19 mouse cellular contexts compared by ENCODE assay signal in the genomic region with DNA sequence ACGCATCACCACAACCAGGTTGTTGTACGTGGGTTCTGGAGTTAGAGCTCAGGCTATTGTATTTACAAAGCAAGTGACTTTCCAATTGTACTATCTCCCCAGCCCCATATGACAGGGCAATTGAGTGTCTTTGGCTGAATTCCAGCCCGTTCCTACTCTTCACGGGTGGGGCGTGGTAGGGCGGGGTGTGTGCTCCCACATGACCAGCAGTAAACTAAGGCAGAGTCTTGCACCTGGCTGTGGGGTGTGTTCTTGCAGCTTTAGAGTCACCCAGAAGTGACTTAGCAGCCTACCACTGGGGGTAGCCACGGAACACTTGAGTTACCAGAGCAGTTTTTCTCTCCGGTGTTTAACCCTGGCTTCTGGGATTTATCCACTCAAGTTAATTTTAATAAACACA. TPM values are rescaled to one million over a fixed set of nuclear protein-coding genes. Genes with fewer than 3 reads are reported as not detected.
A peak's percentile ranks its signal among the peaks of the same experiment; 100 is the strongest.
DNase-seq lines count a peak whose midpoint lies in the region; ATAC-seq and TF ChIP-seq lines count a peak whose summit lies in the region.
"Had no signal": no experiment of that assay in that cellular context is flagged by ENCODE, and none has a peak within 500 bp of the region (broad histone marks: within the 10 kb centered on the region; RNA-seq: fewer than 3 reads in every experiment).

No protein-coding gene starts in this region.

- 73% methylated on average over 8 of the region's 8 CpGs for WGBS in embryonic facial prominence, embryonic 13.5 days
- 89% methylated on average over 8 of the region's 8 CpGs for WGBS in embryonic facial prominence, embryonic 10.5 days
- 33% methylated on average over 8 of the region's 8 CpGs for WGBS in intestine, postnatal 0 days
- WGBS in stomach, embryonic 16.5 days = 55% methylated on average over 8 of the region's 8 CpGs

- no peak for DNase-seq in embryonic facial prominence, embryonic 10.5 days (ENCODE audit: low spot score)
- peak; percentile 36 for DNase-seq in spleen, adult 12 weeks (ENCODE audit: low spot score)
- DNase-seq in spleen, postnatal 14 days (ENCODE audit: low spot score in 2 of 2) = no peak
- DNase-seq in adrenal gland, postnatal 25 days = no peak
- no peak for DNase-seq in left cerebral cortex, adult 18-20 months (ENCODE audit: low spot score in 2 of 2)
- DNase-seq: adrenal gland, postnatal 36 days; cerebellum, adult 11 months; gastrocnemius, postnatal 36 days; left cerebral cortex, postnatal 4 days; lung, postnatal 14 days; midbrain, embryonic 14.5 days; right cerebral cortex, postnatal 25 days; thymus, postnatal 4 days had no signal

- H3K4me1 ChIP-seq in embryonic facial prominence, embryonic 13.5 days = peaks cover 44% of the 10 kb centered on the region
- peaks cover 25% of the 10 kb centered on the region for H3K4me1 ChIP-seq in embryonic facial prominence, embryonic 10.5 days
- 0 out of 2 replicates have a peak, but pooled peaks cover 13% of the 10 kb centered on the region for H3K4me1 ChIP-seq in intestine, postnatal 0 days (replicated peaks; ENCODE audit: control insufficient read depth, insufficient read depth, low read length)
- peaks cover 42% of the 10 kb centered on the region for H3K4me1 ChIP-seq in stomach, embryonic 16.5 days (ENCODE audit: control insufficient read depth, insufficient read depth, low read length)

- H3K9me3 ChIP-seq in embryonic facial prominence, embryonic 13.5 days = no peaks in the 10 kb centered on the region
- no peaks in the 10 kb centered on the region for H3K9me3 ChIP-seq in embryonic facial prominence, embryonic 10.5 days
- no peaks in the 10 kb centered on the region for H3K9me3 ChIP-seq in intestine, postnatal 0 days (ENCODE audit: control insufficient read depth)
- H3K9me3 ChIP-seq in stomach, embryonic 16.5 days (replicated peaks; ENCODE audit: control insufficient read depth, low read length) = no peaks in the 10 kb centered on the region
- H3K9me3 ChIP-seq: heart, embryonic 13.5 days; hindbrain, embryonic 10.5 days had no signal

- 0 out of 2 replicates have a peak overlapping the region, but pooled peaks have one; percentile 8 for H3K9ac ChIP-seq in embryonic facial prominence, embryonic 13.5 days
- 0 out of 2 replicates have a peak overlapping the region, but pooled peaks have one; percentile 17 for H3K9ac ChIP-seq in intestine, postnatal 0 days (ENCODE audit: low read depth, low read length)
- no peak overlapping the region for H3K9ac ChIP-seq in stomach, embryonic 16.5 days (ENCODE audit: low read length)
- H3K9ac ChIP-seq: heart, embryonic 13.5 days had no signal

- peak; percentile 55 for TF ChIP-seq CTCF in intestine, postnatal 0 days (IDR thresholded peaks at IDR 0.05; ENCODE audit: low read depth)

- ATAC-seq in embryonic facial prominence, embryonic 13.5 days (ENCODE audit: insufficient number of reproducible peaks, insufficient read depth, low FRiP score, low TSS enrichment, low read depth) = no peak
- ATAC-seq in intestine, postnatal 0 days = peak; percentile 63
- peak; percentile 41; the same call in 1 of the 2 replicates for ATAC-seq in stomach, embryonic 16.5 days (ENCODE audit: insufficient read depth, low FRiP score)

- no peak overlapping the region for H3K4me2 ChIP-seq in embryonic facial prominence, embryonic 13.5 days
- peak overlapping the region; percentile 54 for H3K4me2 ChIP-seq in intestine, postnatal 0 days (replicated peaks; ENCODE audit: low read depth)
- peak overlapping the region; percentile 28 for H3K4me2 ChIP-seq in stomach, embryonic 16.5 days (ENCODE audit: low read depth, low read length)
- H3K4me2 ChIP-seq: heart, embryonic 13.5 days had no signal

- peaks cover 47% of the 10 kb centered on the region for H3K36me3 ChIP-seq in embryonic facial prominence, embryonic 13.5 days
- H3K36me3 ChIP-seq in embryonic facial prominence, embryonic 10.5 days (replicated peaks) = peaks cover 70% of the 10 kb centered on the region
- peaks cover 27% of the 10 kb centered on the region for H3K36me3 ChIP-seq in intestine, postnatal 0 days (ENCODE audit: control insufficient read depth, insufficient read depth)
- H3K36me3 ChIP-seq in stomach, embryonic 16.5 days (ENCODE audit: control insufficient read depth, insufficient read depth, low read length) = no peaks in the 10 kb centered on the region

- no peaks in the 10 kb centered on the region for H3K27me3 ChIP-seq in embryonic facial prominence, embryonic 13.5 days
- H3K27me3 ChIP-seq in embryonic facial prominence, embryonic 10.5 days (replicated peaks; ENCODE audit: low read depth, poor library complexity, severe bottlenecking) = no peaks in the 10 kb centered on the region
- H3K27me3 ChIP-seq in intestine, postnatal 0 days (replicated peaks; ENCODE audit: control insufficient read depth, insufficient read depth, low read length) = no peaks in the 10 kb centered on the region
- H3K27me3 ChIP-seq in stomach, embryonic 16.5 days (ENCODE audit: control insufficient read depth, insufficient read depth, low read length) = no peaks in the 10 kb centered on the region
- H3K27me3 ChIP-seq: CH12.LX; heart, embryonic 13.5 days had no signal

- H3K27ac ChIP-seq in embryonic facial prominence, embryonic 13.5 days = peak overlapping the region; percentile 28; the same call in 1 of the 2 replicates
- H3K27ac ChIP-seq in embryonic facial prominence, embryonic 10.5 days (replicated peaks) = no peak overlapping the region
- peak overlapping the region; percentile 68 for H3K27ac ChIP-seq in intestine, postnatal 0 days (ENCODE audit: low read depth, low read length)
- peak overlapping the region; percentile 63 for H3K27ac ChIP-seq in stomach, embryonic 16.5 days (ENCODE audit: low read length)
- H3K27ac ChIP-seq: heart, embryonic 13.5 days; hindbrain, embryonic 10.5 days had no signal

- no peak overlapping the region for H3K4me3 ChIP-seq in embryonic facial prominence, embryonic 13.5 days
- no peak overlapping the region for H3K4me3 ChIP-seq in embryonic facial prominence, embryonic 10.5 days
- peak overlapping the region; percentile 14; the same call in 1 of the 2 replicates for H3K4me3 ChIP-seq in intestine, postnatal 0 days (ENCODE audit: low read depth, low read length)
- H3K4me3 ChIP-seq in stomach, embryonic 16.5 days (replicated peaks; ENCODE audit: low read length) = no peak overlapping the region
- H3K4me3 ChIP-seq: heart, embryonic 13.5 days; hindbrain, embryonic 10.5 days had no signal

RNA-seq across cellular contexts. Expression of a gene that starts 5.5 kb away (rescaled TPM):
- 180 and 194 TPM in 2 replicates for polyA plus RNA-seq in embryonic facial prominence, embryonic 13.5 days (2015; fragmentation: Nextera tagmentation; extraction: Ambion mirVana)
- polyA plus RNA-seq in embryonic facial prominence, embryonic 10.5 days (2016; fragmentation: Nextera tagmentation; extraction: Ambion mirVana) = 219 and 224 TPM in 2 replicates
- polyA plus RNA-seq in intestine, postnatal 0 days (2015; fragmentation: Nextera tagmentation; extraction: Ambion mirVana) = 538 and 552 TPM in 2 replicates
- 199 and 207 TPM in 2 replicates for polyA plus RNA-seq in stomach, embryonic 16.5 days (2015; fragmentation: Nextera tagmentation; extraction: Ambion mirVana)
- 121 and 128 TPM in 2 replicates for total RNA-seq in adrenal gland, postnatal 25 days (2021)
- 10 to 100 TPM; 24.3 to 27.2 TPM for total RNA-seq in left cerebral cortex, adult 18-20 months (2021)

RNA-seq across cellular contexts. Expression of a gene that starts 35.0 kb away (rescaled TPM):
- 31.5 and 36.3 TPM in 2 replicates for polyA plus RNA-seq in embryonic facial prominence, embryonic 13.5 days (2015; fragmentation: Nextera tagmentation; extraction: Ambion mirVana)
- polyA plus RNA-seq in embryonic facial prominence, embryonic 10.5 days (2016; fragmentation: Nextera tagmentation; extraction: Ambion mirVana) = 11.4 and 12.1 TPM in 2 replicates
- 13.1 and 13.3 TPM in 2 replicates for polyA plus RNA-seq in intestine, postnatal 0 days (2015; fragmentation: Nextera tagmentation; extraction: Ambion mirVana)
- 14.3 and 15.0 TPM in 2 replicates for polyA plus RNA-seq in stomach, embryonic 16.5 days (2015; fragmentation: Nextera tagmentation; extraction: Ambion mirVana)
- 36.0 and 44.8 TPM in 2 replicates for total RNA-seq in adrenal gland, postnatal 25 days (2021)
- 10 to 100 TPM; 45.4 to 47.6 TPM for total RNA-seq in left cerebral cortex, adult 18-20 months (2021)
